Mouse (Mus musculus) lung, postnatal 0 days (tissue): ENCODE results near the gene Naaa.

ENCODE experiments used
- CTCF ChIP-seq: IDR thresholded peaks from 2 replicates; pipeline ENCODE4 v1.5.1; 2016; ENCODE audit warnings: antibody characterized with exemption, mild to moderate bottlenecking
- EP300 ChIP-seq: IDR thresholded peaks from 2 replicates; pipeline ENCODE4 v1.6.1; 2016; ENCODE audit warnings: antibody characterized with exemption, mild to moderate bottlenecking, control low read depth

GRCm38 (mm10) chr5:92304291-92304690 lies 26.3 kb upstream of the Naaa start:
- TF ChIP-seq CTCF (no peak), EP300 (no peak)
